Mouse (Mus musculus): ENCODE measurements around the gene Kirrel3. TPM values are rescaled to one million over a fixed set of nuclear protein-coding genes. Genes with fewer than 3 reads are reported as not detected.
A peak's percentile ranks its signal among the peaks of the same experiment; 100 is the strongest.

Gene Kirrel3
- polyA plus RNA-seq, 1 experiment from 2014 or later, result 50.1 TPM

DNA sequence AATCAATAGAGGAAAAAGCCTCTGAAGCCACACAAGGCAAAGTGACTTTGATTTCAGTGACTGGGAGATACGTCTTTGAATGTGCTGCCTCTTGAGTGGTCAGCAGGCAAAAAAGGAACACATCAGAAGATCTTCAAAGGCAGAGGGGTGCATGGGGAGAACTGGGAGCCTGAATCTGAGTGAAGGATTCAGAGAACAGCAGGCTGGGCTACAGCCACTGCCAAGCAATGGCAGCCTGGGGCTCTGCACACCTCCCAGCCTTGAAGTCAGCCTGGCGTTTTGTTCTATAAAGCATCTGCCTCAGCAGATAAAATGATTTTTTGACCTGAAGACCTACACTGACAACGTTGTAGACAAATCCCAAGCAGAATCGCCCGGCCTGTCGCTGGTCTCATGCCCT, 93.5 kb downstream of the Kirrel3 start:
- Histone ChIP-seq H3K4me2 (no peak overlapping the region), H3K27ac (replicated peaks) (no peak overlapping the region), H3K27me3 (no peaks in the 10 kb centered on the region), H3K4me3 (no peak overlapping the region), H3K9me3 (no peaks in the 10 kb centered on the region), H3K36me3 (no peaks in the 10 kb centered on the region), H3K4me1 (replicated peaks) (no peaks in the 10 kb centered on the region), H3K9ac (no peak overlapping the region)
- 86% methylated on average over 6 of the region's 6 CpGs for WGBS
- no peak for ATAC-seq (ENCODE audit: low FRiP score, low read depth)

- no peak overlapping the region for H3K4me3 ChIP-seq
- no peak overlapping the region for H3K4me2 ChIP-seq
- H3K9me3 ChIP-seq, result no peaks in the 10 kb centered on the region
- H3K4me1 ChIP-seq (replicated peaks), result peaks cover under 1% of the 10 kb centered on the region
- H3K27me3 ChIP-seq, result no peaks in the 10 kb centered on the region
- WGBS, result 69% methylated on average over 1 of the region's 1 CpGs
- no peak for ATAC-seq (ENCODE audit: low FRiP score, low read depth)
- no peak overlapping the region for H3K27ac ChIP-seq (replicated peaks)
- no peaks in the 10 kb centered on the region for H3K36me3 ChIP-seq
- no peak overlapping the region for H3K9ac ChIP-seq
Measured at GRCm38 (mm10) chr9:34580059-34580458, 94.4 kb downstream of the Kirrel3 start.

DNA sequence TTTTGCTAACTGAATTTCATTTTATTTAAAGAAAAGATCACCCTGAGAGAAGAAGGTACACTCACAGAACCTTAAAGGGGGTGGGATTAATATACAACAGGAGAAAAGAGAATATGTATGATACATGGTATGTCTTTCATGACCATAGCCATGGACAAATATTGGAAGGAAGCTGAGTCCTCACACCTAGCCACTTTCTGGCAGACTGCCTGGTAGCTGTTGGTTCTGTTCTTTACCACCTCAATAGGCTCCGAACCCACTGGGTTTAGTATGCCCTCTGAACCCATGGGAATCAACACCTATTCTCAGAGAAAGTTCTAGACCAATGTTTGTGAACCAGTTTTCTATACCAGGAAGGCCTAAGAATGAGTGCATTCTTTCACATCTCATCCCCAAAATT, 96.8 kb downstream of the Kirrel3 start:
- ATAC-seq (ENCODE audit: low FRiP score, low read depth), result no peak
- no peak overlapping the region for H3K4me3 ChIP-seq
- WGBS, result 89% methylated on average over 1 of the region's 1 CpGs
- H3K4me1 ChIP-seq (replicated peaks), result peaks cover 17% of the 10 kb centered on the region
- no peaks in the 10 kb centered on the region for H3K27me3 ChIP-seq
- no peaks in the 10 kb centered on the region for H3K36me3 ChIP-seq
- no peaks in the 10 kb centered on the region for H3K9me3 ChIP-seq
- H3K9ac ChIP-seq, result no peak overlapping the region
- H3K4me2 ChIP-seq, result no peak overlapping the region
- no peak overlapping the region for H3K27ac ChIP-seq (replicated peaks)

DNA sequence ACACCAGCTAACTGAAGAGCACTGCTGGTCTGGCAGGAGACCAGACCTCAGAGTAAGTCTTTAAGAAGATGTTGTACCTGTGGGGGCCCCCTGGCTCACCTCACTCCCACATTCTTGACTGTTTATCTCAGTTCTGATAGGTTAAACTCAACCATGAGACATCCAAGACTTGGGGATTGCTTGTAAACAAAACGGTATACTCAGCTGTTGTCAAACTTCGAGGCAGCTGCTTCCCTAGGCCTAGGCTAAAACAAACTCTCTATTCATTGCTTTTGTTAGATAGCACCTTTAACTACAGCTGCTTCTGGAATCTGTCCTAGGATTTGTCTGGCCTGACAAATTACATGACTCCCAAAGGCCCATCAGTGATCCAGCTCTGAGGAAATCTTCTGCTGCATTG, 99.8 kb downstream of the Kirrel3 start:
- H3K9ac ChIP-seq, result no peak overlapping the region
- no peak overlapping the region for H3K4me2 ChIP-seq
- H3K9me3 ChIP-seq, result no peaks in the 10 kb centered on the region
- no peak overlapping the region for H3K4me3 ChIP-seq
- WGBS, result 45% methylated on average over 2 of the region's 2 CpGs
- H3K36me3 ChIP-seq, result no peaks in the 10 kb centered on the region
- ATAC-seq (ENCODE audit: low FRiP score, low read depth), result no peak; the same call in 1 of the 2 replicates
- H3K4me1 ChIP-seq (replicated peaks), result peaks cover 18% of the 10 kb centered on the region
- H3K27ac ChIP-seq (replicated peaks), result 0 out of 2 replicates have a peak overlapping the region, but pooled peaks have one; percentile 3
- H3K27me3 ChIP-seq, result no peaks in the 10 kb centered on the region

DNA sequence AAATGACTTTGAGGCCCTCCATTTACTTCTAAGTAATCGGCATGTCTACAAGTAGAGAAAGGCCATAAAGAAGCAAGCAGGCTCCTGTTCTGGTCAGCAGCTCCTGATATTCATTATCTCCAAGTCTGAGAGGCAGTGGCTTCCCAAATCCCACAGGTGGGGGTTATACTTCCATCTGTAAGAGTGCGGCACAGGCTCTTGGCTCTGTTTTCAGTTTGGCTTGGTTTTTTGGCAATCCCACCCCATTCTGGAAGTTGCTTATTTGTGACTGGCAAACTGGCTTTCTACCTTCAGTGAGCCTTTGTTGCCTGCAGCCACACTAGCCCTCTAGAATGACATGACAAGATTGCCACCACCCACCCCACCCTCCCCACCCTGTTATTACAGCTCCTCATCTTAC, 100.4 kb downstream of the Kirrel3 start:
- no peak overlapping the region for H3K4me3 ChIP-seq
- no peak overlapping the region for H3K9ac ChIP-seq
- no peaks in the 10 kb centered on the region for H3K27me3 ChIP-seq
- 54% methylated on average over 2 of the region's 2 CpGs for WGBS
- ATAC-seq (ENCODE audit: low FRiP score, low read depth), result no peak
- no peak overlapping the region for H3K4me2 ChIP-seq
- no peaks in the 10 kb centered on the region for H3K36me3 ChIP-seq
- 0 out of 2 replicates have a peak overlapping the region, but pooled peaks have one; percentile 3 for H3K27ac ChIP-seq (replicated peaks)
- peaks cover 19% of the 10 kb centered on the region for H3K4me1 ChIP-seq (replicated peaks)
- H3K9me3 ChIP-seq, result no peaks in the 10 kb centered on the region

DNA sequence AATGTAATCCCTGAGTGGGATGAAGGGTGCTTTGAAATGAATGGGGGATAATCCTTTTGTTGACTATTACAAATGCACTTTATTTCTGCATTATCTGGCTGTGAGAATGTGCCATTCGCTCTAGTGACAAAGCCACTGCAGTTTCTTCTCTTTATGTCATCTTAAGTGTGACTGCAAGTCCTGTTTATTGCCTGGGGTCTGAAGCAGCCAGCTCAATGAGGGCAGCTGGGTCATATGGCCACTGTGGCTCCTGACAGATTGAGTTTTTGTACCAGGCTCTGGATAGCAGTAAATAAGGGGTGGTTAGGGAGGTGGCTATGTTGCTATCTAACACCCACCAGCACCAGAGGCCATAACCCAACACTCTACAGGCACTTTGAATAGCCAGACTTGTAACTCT, 104.1 kb downstream of the Kirrel3 start:
- WGBS, result 61% methylated on average over 1 of the region's 1 CpGs
- Histone ChIP-seq H3K27ac (replicated peaks) (no peak overlapping the region), H3K4me3 (no peak overlapping the region), H3K4me1 (replicated peaks) (peaks cover 32% of the 10 kb centered on the region), H3K27me3 (no peaks in the 10 kb centered on the region), H3K9me3 (no peaks in the 10 kb centered on the region), H3K4me2 (no peak overlapping the region), H3K36me3 (no peaks in the 10 kb centered on the region), H3K9ac (no peak overlapping the region)
- ATAC-seq (ENCODE audit: low FRiP score, low read depth), result no peak

- Histone ChIP-seq H3K4me2 (no peak overlapping the region), H3K27me3 (no peaks in the 10 kb centered on the region), H3K9ac (no peak overlapping the region), H3K9me3 (no peaks in the 10 kb centered on the region), H3K36me3 (no peaks in the 10 kb centered on the region), H3K27ac (replicated peaks) (peak overlapping the region; percentile 63), H3K4me3 (no peak overlapping the region), H3K4me1 (replicated peaks) (peaks cover 18% of the 10 kb centered on the region)
- WGBS, result 35% methylated on average over 3 of the region's 3 CpGs
- ATAC-seq (ENCODE audit: low FRiP score, low read depth), result peak; percentile 49; the same call in 1 of the 2 replicates
Measured at GRCm38 (mm10) chr9:34592073-34592610, 106.4 kb downstream of the Kirrel3 start.

DNA sequence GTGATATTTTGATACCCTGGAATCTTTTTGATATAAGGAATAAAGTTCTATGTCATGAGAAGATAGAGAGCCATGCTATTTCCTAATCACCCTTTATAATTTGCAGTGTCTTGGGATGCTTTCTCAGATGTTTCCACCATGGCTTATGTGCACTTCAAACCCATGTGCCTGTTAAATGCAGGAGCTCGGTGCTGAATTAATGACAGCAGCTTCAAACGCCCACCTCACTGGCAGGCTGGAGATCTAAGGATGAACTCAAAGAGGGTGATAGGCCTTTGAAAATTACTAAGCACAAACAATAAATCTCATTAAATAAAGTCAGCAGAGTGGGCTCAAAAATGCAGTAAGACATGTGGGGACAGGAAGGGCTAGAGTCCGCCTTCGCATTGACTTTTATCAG, 108.2 kb downstream of the Kirrel3 start:
- 89% methylated on average over 4 of the region's 4 CpGs for WGBS
- Histone ChIP-seq H3K27ac (replicated peaks) (no peak overlapping the region), H3K27me3 (no peaks in the 10 kb centered on the region), H3K9me3 (no peaks in the 10 kb centered on the region), H3K9ac (no peak overlapping the region), H3K4me1 (replicated peaks) (peaks cover 14% of the 10 kb centered on the region), H3K4me3 (no peak overlapping the region), H3K4me2 (no peak overlapping the region), H3K36me3 (no peaks in the 10 kb centered on the region)
- ATAC-seq (ENCODE audit: low FRiP score, low read depth), result no peak

DNA sequence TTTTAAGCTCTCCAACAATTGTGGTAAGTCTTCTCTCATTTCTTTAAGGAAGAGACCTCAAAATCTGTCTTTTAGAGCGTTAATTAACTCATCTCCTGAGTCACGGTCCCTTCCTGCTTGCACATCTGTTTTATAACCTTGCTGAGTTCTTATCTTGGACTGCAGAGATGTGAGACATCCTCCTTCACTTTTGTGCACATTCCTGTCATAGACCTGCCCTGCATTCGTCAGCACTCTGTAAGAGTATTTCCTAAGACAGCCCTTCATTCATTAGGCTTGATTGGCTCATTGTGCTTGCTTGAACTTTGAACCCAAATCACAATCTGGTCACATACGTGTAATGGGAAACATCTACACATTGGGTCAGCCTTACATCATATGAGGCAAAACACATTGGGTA, 114.6 kb downstream of the Kirrel3 start:
- H3K27me3 ChIP-seq, result no peaks in the 10 kb centered on the region
- no peaks in the 10 kb centered on the region for H3K9me3 ChIP-seq
- H3K4me1 ChIP-seq (replicated peaks), result peaks cover 5% of the 10 kb centered on the region; the same call in 1 of the 2 replicates
- H3K27ac ChIP-seq (replicated peaks), result no peak overlapping the region
- no peak overlapping the region for H3K9ac ChIP-seq
- no peak overlapping the region for H3K4me2 ChIP-seq
- 78% methylated on average over 4 of the region's 4 CpGs for WGBS
- ATAC-seq (ENCODE audit: low FRiP score, low read depth), result no peak
- H3K4me3 ChIP-seq, result no peak overlapping the region
- H3K36me3 ChIP-seq, result no peaks in the 10 kb centered on the region

GRCm38 (mm10) chr9:34603750-34604149, 118.1 kb downstream of the Kirrel3 start:
- Histone ChIP-seq H3K4me1 (replicated peaks) (peaks cover 15% of the 10 kb centered on the region; the same call in 1 of the 2 replicates), H3K9me3 (no peaks in the 10 kb centered on the region), H3K27me3 (no peaks in the 10 kb centered on the region), H3K36me3 (no peaks in the 10 kb centered on the region), H3K4me3 (no peak overlapping the region), H3K27ac (replicated peaks) (no peak overlapping the region), H3K4me2 (no peak overlapping the region), H3K9ac (no peak overlapping the region)
- no peak for ATAC-seq (ENCODE audit: low FRiP score, low read depth)
- 75% methylated on average over 7 of the region's 7 CpGs for WGBS

DNA sequence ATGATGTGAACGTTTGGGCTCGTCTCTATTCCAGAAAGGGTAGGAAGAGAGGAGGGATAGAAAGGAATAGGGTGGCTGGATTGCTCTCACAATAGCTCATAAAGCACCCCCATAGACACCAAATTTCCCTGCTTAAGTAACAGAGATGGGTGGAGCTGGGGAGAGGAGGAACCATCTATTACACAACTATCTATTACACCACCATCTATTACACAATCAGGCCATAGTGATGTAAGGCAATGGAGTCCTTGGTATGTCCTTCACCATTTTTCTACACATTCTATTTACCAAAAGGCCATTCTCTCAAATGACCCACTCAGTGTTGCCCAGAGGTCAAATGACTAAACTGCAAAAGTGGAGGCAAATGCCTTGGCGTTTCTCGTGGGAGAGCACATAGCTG, 119.2 kb downstream of the Kirrel3 start:
- H3K4me3 ChIP-seq, result no peak overlapping the region
- H3K36me3 ChIP-seq, result no peaks in the 10 kb centered on the region
- no peak overlapping the region for H3K4me2 ChIP-seq
- H3K9me3 ChIP-seq, result no peaks in the 10 kb centered on the region
- H3K27me3 ChIP-seq, result no peaks in the 10 kb centered on the region
- H3K9ac ChIP-seq, result no peak overlapping the region
- no peak for ATAC-seq (ENCODE audit: low FRiP score, low read depth)
- H3K4me1 ChIP-seq (replicated peaks), result peaks cover 15% of the 10 kb centered on the region; the same call in 1 of the 2 replicates
- WGBS, result 81% methylated on average over 4 of the region's 4 CpGs
- H3K27ac ChIP-seq (replicated peaks), result no peak overlapping the region

DNA sequence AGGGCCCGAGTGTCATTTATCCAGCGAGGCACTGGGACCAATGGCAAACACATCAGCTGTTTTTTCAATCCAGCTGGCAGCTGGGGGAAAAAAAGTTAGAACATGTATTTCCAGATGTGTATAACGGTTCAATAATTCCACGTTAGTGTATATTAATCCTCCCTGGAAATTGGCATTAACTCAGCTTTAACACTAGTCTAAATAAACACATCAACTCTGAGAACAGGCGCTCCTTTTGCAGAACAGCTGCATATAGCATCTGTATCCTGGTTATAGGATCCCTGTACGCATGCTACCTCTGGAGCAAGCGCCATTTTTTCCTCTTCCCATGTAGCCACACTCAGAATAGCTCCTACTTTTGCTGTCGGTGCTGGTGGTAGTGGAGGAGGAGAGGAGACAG, 119.8 kb downstream of the Kirrel3 start:
- Histone ChIP-seq H3K4me1 (replicated peaks) (peaks cover 15% of the 10 kb centered on the region; the same call in 1 of the 2 replicates), H3K27ac (replicated peaks) (no peak overlapping the region), H3K27me3 (no peaks in the 10 kb centered on the region), H3K9me3 (no peaks in the 10 kb centered on the region), H3K9ac (no peak overlapping the region), H3K36me3 (no peaks in the 10 kb centered on the region), H3K4me2 (no peak overlapping the region), H3K4me3 (no peak overlapping the region)
- ATAC-seq (ENCODE audit: low FRiP score, low read depth), result no peak
- 71% methylated on average over 8 of the region's 8 CpGs for WGBS

DNA sequence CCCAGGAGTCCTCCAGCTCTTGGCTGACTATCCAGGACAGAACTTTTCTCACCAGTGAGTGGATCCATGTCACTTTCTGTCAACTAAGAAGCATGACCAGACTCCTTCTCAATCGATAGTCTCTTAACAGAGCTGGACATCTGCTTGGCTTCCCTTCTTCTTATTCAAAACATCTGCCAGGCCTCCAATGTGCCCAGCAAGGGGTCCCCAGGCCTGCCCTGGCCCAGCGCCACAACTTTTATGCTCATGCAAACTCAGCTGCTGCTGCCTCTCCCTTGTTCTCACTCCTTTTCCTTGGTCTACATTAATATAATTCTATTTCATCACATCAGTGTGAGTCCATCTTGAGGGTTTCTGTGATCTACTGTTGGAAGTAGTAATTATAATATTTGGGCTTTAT, 122.3 kb downstream of the Kirrel3 start:
- whole genome bisulfite sequencing, result 41% methylated on average over 2 of the region's 2 CpGs
- no peaks in the 10 kb centered on the region for H3K27me3 ChIP-seq
- H3K36me3 ChIP-seq, result no peaks in the 10 kb centered on the region
- ATAC-seq (ENCODE audit: low FRiP score, low read depth), result no peak
- H3K4me1 ChIP-seq (replicated peaks), result peaks cover 15% of the 10 kb centered on the region; the same call in 1 of the 2 replicates
- no peak overlapping the region for H3K27ac ChIP-seq (replicated peaks)
- H3K9ac ChIP-seq, result no peak overlapping the region
- H3K4me2 ChIP-seq, result no peak overlapping the region
- H3K4me3 ChIP-seq, result no peak overlapping the region
- H3K9me3 ChIP-seq, result no peaks in the 10 kb centered on the region
